Mouse (Mus musculus) forebrain, embryonic 14.5 days (tissue): ENCODE data around the gene Olfr902. TPM values are rescaled to one million over a fixed set of nuclear protein-coding genes. Genes with fewer than 3 reads are reported as not detected.

Experiments used
- ATAC-seq: fragments of 200-750 bp; cut with Nextera tagmentation; 2 replicates; pipeline ENCODE4 v1.8.0; 2017; ENCODE audit warnings: mild to moderate bottlenecking, moderate library complexity
- DNase-seq: peaks from one replicate; pipeline ENCODE4 v3.0.0-alpha.2; 2015; ENCODE audit warnings: low spot score
- H3K27ac ChIP-seq: fragments of 300-500 bp; sonication (generic); 2 replicates; pipeline ENCODE4 v1.5.1; 2014; ENCODE audit warnings: low read depth, mild to moderate bottlenecking, control low read depth, low read length, moderate library complexity
- H3K27me3 ChIP-seq: fragments of 300-500 bp; sonication (generic); replicated peaks from 2 replicates; pipeline ENCODE4 v1.6.1; 2014; ENCODE audit warnings: low read length, control low read depth, mixed read lengths; ENCODE audit not compliant: control insufficient read depth, insufficient read depth
- H3K36me3 ChIP-seq: fragments of 300-500 bp; sonication (generic); 2 replicates; pipeline ENCODE4 v1.6.1; 2014; ENCODE audit warnings: low read length, control low read depth; ENCODE audit not compliant: control insufficient read depth, insufficient read depth
- H3K4me1 ChIP-seq: fragments of 300-500 bp; sonication (generic); 2 replicates; pipeline ENCODE4 v1.6.1; 2014; ENCODE audit warnings: antibody characterized with exemption, low read length, control low read depth; ENCODE audit not compliant: control insufficient read depth, insufficient read depth
- H3K4me2 ChIP-seq: fragments of 300-500 bp; sonication (generic); 2 replicates; pipeline ENCODE4 v1.6.1; 2014; ENCODE audit warnings: mild to moderate bottlenecking, control low read depth, low read length
- H3K4me3 ChIP-seq: fragments of 300-500 bp; sonication (generic); 2 replicates; pipeline ENCODE4 v1.5.1; 2014; ENCODE audit warnings: low read depth, low read length, control low read depth
- H3K9ac ChIP-seq: fragments of 300-500 bp; sonication (generic); 2 replicates; pipeline ENCODE4 v1.6.1; 2014; ENCODE audit warnings: mild to moderate bottlenecking, low read length, control low read depth, moderate library complexity
- H3K9me3 ChIP-seq: fragments of 300-500 bp; sonication (generic); replicated peaks from 2 replicates; pipeline ENCODE4 v1.6.1; 2016; ENCODE audit warnings: low read length, control low read depth, mixed read lengths; ENCODE audit not compliant: control insufficient read depth
- WGBS: fragments of 180-500 bp; shearing (Covaris S2); extraction: QIAGEN DNeasy Blood & Tissue Kit; methylation state at CpG from one replicate; pipeline ENCODE4 v1.1.7; 2014; 5-methylcytosine and 5-hydroxymethylcytosine counted together
- polyA plus RNA-seq: library from polyadenylated mRNA; unstranded; fragments of >200 nt; fragmentation: Nextera tagmentation; extraction: Ambion mirVana; gene quantifications from 2 replicates; pipeline ENCODE4 v1.2.1, GENCODE M21; 2014

Gene Olfr902
- polyA plus RNA-seq, 1 experiment from 2014 or later = not detected

- no peak for ATAC-seq
- no peak within 1 kb of the TSS for H3K4me2 ChIP-seq
- 94% methylated on average over 3 of the region's 3 CpGs for WGBS
- no peak within 1 kb of the TSS for H3K27ac ChIP-seq
- H3K9me3 ChIP-seq = no peaks in the 10 kb centered on the region
- no peaks in the 10 kb centered on the region for H3K4me1 ChIP-seq
- no peak for DNase-seq
- H3K27me3 ChIP-seq = no peaks in the 10 kb centered on the region
- H3K36me3 ChIP-seq = no peaks in the 10 kb centered on the region
- H3K9ac ChIP-seq = no peak within 1 kb of the TSS
- no peak within 1 kb of the TSS for H3K4me3 ChIP-seq
Measured at GRCm38 (mm10) chr9:38486785-38487184, 39.3 kb downstream of the Olfr902 start, which contains the start of gene Olfr906. TSS of gene Olfr906 (plus strand) at chr9:38487085.

- DNase-seq (no peak), ATAC-seq (no peak)
- Histone ChIP-seq H3K9me3 (no peaks in the 10 kb centered on the region), H3K4me1 (no peaks in the 10 kb centered on the region), H3K27ac (no peak within 1 kb of the TSS), H3K36me3 (no peaks in the 10 kb centered on the region), H3K4me2 (no peak within 1 kb of the TSS), H3K27me3 (no peaks in the 10 kb centered on the region), H3K4me3 (no peak within 1 kb of the TSS), H3K9ac (no peak within 1 kb of the TSS)
- WGBS = 84% methylated on average over 2 of the region's 2 CpGs
Measured at GRCm38 (mm10) chr9:38495501-38495900, 48.0 kb downstream of the Olfr902 start, which contains the start of gene Olfr907. TSS of gene Olfr907 (plus strand) at chr9:38495801.

Other genes with a start within 250 kb of the Olfr902 start
- not detected in 2 replicates for gene Olfr893, start 239.3 kb upstream of the Olfr902 start, polyA plus RNA-seq
- not detected in 2 replicates for gene Olfr894, start 229.6 kb upstream of the Olfr902 start, polyA plus RNA-seq
- not detected in 2 replicates for gene Olfr143, start 194.9 kb upstream of the Olfr902 start, polyA plus RNA-seq
- not detected in 2 replicates for gene Olfr895, start 179.8 kb upstream of the Olfr902 start, polyA plus RNA-seq
- gene Olfr896-ps1, start 156.5 kb upstream of the Olfr902 start, polyA plus RNA-seq = not detected in 2 replicates
- not detected in 2 replicates for gene Olfr25, start 118.6 kb upstream of the Olfr902 start, polyA plus RNA-seq
- gene Olfr898, start 99.2 kb upstream of the Olfr902 start, polyA plus RNA-seq = not detected in 2 replicates
- not detected in 2 replicates for gene Olfr250, start 80.8 kb upstream of the Olfr902 start, polyA plus RNA-seq
- gene Olfr251, start 70.6 kb upstream of the Olfr902 start, polyA plus RNA-seq = not detected in 2 replicates
- not detected in 2 replicates for gene Olfr147, start 46.0 kb upstream of the Olfr902 start, polyA plus RNA-seq
- gene Olfr901, start 18.2 kb upstream of the Olfr902 start, polyA plus RNA-seq = not detected in 2 replicates
- gene Olfr904, start 15.5 kb downstream of the Olfr902 start, polyA plus RNA-seq = not detected in 2 replicates
- not detected in 2 replicates for gene Olfr905, start 23.5 kb downstream of the Olfr902 start, polyA plus RNA-seq
- gene Olfr906, start 39.4 kb downstream of the Olfr902 start, polyA plus RNA-seq = not detected in 2 replicates
- not detected in 2 replicates for gene Olfr907, start 48.1 kb downstream of the Olfr902 start, polyA plus RNA-seq
- not detected in 2 replicates for gene Olfr911-ps1, start 73.9 kb downstream of the Olfr902 start, polyA plus RNA-seq
- not detected in 2 replicates for gene Olfr910, start 90.2 kb downstream of the Olfr902 start, polyA plus RNA-seq
- not detected in 2 replicates for gene Olfr912, start 132.5 kb downstream of the Olfr902 start, polyA plus RNA-seq
- not detected in 2 replicates for gene Olfr913, start 145.1 kb downstream of the Olfr902 start, polyA plus RNA-seq
- gene Olfr914, start 157.4 kb downstream of the Olfr902 start, polyA plus RNA-seq = not detected in 2 replicates
- not detected in 2 replicates for gene Olfr916, start 212.2 kb downstream of the Olfr902 start, polyA plus RNA-seq
- not detected in 2 replicates for gene Olfr917, start 218.2 kb downstream of the Olfr902 start, polyA plus RNA-seq
- gene Olfr918, start 226.9 kb downstream of the Olfr902 start, polyA plus RNA-seq = not detected in 2 replicates